Mouse (Mus musculus) spleen, adult 2 months (tissue): ENCODE data around the gene Ucp2. TPM values are rescaled to one million over a fixed set of nuclear protein-coding genes. Genes with fewer than 3 reads are reported as not detected.
A peak's percentile ranks its signal among the peaks of the same experiment; 100 is the strongest.

Experiments used
- DNase-seq, 2 experiments: peaks; one replicate each; pipeline versions ENCODE4 v3.0.0 to v3.0.0-alpha.2; 2012 to 2021; ENCODE audit warnings: low spot score in 2 of 2, low read depth in 1 of 2
- H3K27ac ChIP-seq: fragments of 200-500 bp; 2 replicates; pipeline ENCODE4 v1.5.1; 2012; ENCODE audit warnings: low read length, inconsistent platforms; ENCODE audit not compliant: insufficient read depth
- H3K27me3 ChIP-seq: fragments of 200-500 bp; 2 replicates; pipeline ENCODE4 v1.6.1; 2012; ENCODE audit warnings: mild to moderate bottlenecking, moderate library complexity, low read length, inconsistent platforms; ENCODE audit not compliant: control insufficient read depth, insufficient read depth
- H3K36me3 ChIP-seq: fragments of 200-500 bp; 2 replicates; pipeline ENCODE4 v1.6.1; 2012; ENCODE audit warnings: mild to moderate bottlenecking, low read length, inconsistent platforms; ENCODE audit not compliant: control insufficient read depth, insufficient read depth
- H3K4me1 ChIP-seq: fragments of 200-500 bp; 2 replicates; pipeline ENCODE4 v1.6.1; 2011; ENCODE audit warnings: inconsistent platforms; ENCODE audit not compliant: control insufficient read depth, insufficient read depth, insufficient read length
- H3K4me3 ChIP-seq: fragments of 200-500 bp; 2 replicates; pipeline ENCODE4 v1.5.1; 2011; ENCODE audit warnings: mild to moderate bottlenecking, inconsistent platforms; ENCODE audit not compliant: insufficient read depth, insufficient read length; ENCODE audit errors: extremely low read depth
- CTCF ChIP-seq: fragments of 200-500 bp; IDR thresholded peaks from 2 replicates; pipeline ENCODE4 v1.5.1; 2011; ENCODE audit warnings: mild to moderate bottlenecking, inconsistent platforms; ENCODE audit not compliant: insufficient read depth, insufficient read length, insufficient replicate concordance; ENCODE audit errors: extremely low read depth
- POLR2A ChIP-seq: fragments of 200-500 bp; IDR thresholded peaks from 2 replicates; pipeline ENCODE4 v1.6.1; 2011; ENCODE audit warnings: low read depth, low read length, inconsistent platforms
- WGBS: fragments of 180-500 bp; shearing (Covaris S2); methylation state at CpG from one replicate; pipeline ENCODE4 v1.1.7; 2018; 5-methylcytosine and 5-hydroxymethylcytosine counted together
- polyA plus RNA-seq: library from polyadenylated mRNA; depleted of rRNA; stranded (reverse); fragments of >200 nt; gene quantifications from 2 replicates; pipeline ENCODE4 v1.2.3, GENCODE M21; 2012

Gene Ucp2
- polyA plus RNA-seq, 1 experiment = 991 TPM

DNA sequence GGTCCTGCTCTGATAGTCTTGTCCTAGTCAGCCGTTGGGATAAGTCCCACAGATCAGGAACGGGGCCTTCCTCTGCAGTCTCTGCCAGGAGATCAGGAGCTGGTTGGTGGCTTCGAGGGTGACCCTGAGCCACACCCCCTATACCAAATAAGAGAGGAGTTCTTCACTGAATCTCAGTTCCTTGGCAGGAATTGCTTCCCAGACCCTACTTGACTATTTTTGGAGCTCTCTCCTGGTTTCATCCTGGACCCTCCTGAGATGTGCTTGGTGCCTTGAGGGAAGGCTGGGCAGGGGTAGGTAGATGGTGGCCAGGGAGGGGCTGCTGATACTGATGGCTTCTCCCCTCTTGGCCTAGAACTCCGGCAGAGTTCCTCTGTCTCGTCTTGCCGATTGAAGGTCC lies 3.2 kb downstream of the Ucp2 start:
- Histone ChIP-seq H3K4me1 (peaks cover 19% of the 10 kb centered on the region), H3K27ac (peak overlapping the region; percentile 94), H3K27me3 (no peaks in the 10 kb centered on the region), H3K4me3 (peak overlapping the region; percentile 56), H3K36me3 (peaks cover 46% of the 10 kb centered on the region)
- no peak for DNase-seq
- WGBS = 60% methylated on average over 6 of the region's 6 CpGs
- TF ChIP-seq POLR2A = no peak
- no peak for TF ChIP-seq CTCF

DNA sequence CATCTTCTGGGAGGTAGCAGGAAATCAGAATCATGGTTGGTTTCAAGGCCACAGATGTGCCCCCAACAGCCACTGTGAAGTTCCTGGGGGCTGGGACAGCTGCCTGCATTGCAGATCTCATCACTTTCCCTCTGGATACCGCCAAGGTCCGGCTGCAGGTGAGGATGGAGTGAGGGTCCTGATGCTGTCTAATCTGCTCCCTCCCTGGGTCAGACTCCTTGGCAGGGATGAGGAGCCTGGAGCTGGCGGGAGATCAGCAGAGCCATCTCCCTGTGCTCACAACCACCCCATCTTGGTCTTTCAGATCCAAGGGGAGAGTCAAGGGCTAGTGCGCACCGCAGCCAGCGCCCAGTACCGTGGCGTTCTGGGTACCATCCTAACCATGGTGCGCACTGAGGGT lies 3.7 kb downstream of the Ucp2 start:
- TF ChIP-seq CTCF (no peak), POLR2A (no peak)
- H3K36me3 ChIP-seq = peaks cover 46% of the 10 kb centered on the region
- no peaks in the 10 kb centered on the region for H3K27me3 ChIP-seq
- no peak for DNase-seq
- H3K4me3 ChIP-seq = no peak overlapping the region
- H3K4me1 ChIP-seq = peaks cover 19% of the 10 kb centered on the region
- 96% methylated on average over 9 of the region's 9 CpGs for WGBS
- peak overlapping the region; percentile 94 for H3K27ac ChIP-seq

DNA sequence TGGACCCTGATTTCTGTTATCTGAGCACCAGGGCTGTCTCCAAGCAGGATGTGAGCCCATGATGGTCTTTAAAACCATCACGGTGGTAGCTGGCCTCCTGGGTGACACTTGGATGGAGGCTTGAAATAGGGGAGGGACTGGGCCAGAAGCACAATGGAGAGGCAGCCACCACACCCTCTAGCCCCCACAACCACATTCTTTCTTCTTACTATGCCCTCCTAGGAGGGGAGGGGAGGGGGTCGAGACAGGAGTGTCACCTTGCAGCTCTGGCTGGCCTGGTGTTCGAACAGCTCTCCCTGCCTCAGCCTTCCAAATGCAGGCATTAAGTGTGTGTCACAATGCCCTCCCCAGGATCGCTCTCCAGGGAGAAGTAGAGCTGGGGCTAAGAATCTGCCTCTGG lies 4.3 kb downstream of the Ucp2 start:
- Histone ChIP-seq H3K27me3 (no peaks in the 10 kb centered on the region), H3K36me3 (peaks cover 46% of the 10 kb centered on the region), H3K4me1 (peaks cover 20% of the 10 kb centered on the region), H3K4me3 (no peak overlapping the region), H3K27ac (peak overlapping the region; percentile 94)
- 76% methylated on average over 4 of the region's 4 CpGs for WGBS
- TF ChIP-seq POLR2A = no peak
- no peak for DNase-seq

DNA sequence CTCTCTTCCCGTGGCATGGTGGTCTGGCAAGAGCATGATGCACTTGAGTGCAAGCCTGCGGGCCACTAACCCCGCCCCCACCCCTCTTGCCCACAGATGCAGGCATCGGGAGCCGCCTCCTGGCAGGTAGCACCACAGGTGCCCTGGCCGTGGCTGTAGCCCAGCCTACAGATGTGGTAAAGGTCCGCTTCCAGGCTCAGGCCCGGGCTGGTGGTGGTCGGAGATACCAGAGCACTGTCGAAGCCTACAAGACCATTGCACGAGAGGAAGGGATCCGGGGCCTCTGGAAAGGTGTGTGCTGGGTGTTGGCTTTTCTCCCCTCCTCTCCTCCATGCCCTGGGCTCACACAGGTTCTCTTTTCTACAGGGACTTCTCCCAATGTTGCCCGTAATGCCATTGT lies 4.8 kb downstream of the Ucp2 start:
- no peak overlapping the region for H3K27ac ChIP-seq

DNA sequence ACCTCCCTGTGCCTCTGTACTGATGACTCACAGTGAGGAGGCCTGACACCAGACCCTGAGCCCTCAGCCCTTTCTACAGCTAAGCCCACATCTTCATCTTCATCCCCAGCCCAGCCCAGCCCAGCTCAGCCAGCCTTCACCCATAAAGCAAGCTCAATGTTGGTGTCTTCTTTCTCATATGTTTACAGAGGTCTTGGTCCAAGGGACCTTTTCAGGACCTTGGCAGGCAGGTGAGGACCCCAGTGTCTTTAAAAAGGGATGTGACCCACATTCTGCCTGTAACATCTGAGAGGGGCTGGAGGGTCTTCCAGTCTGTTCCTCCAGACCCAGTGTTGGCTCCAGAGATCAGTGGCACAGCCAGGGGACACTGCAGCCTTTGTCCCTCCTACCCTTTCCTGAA lies 6.3 kb downstream of the Ucp2 start:
- no peak for TF ChIP-seq CTCF
- no peak for TF ChIP-seq POLR2A
- Histone ChIP-seq H3K4me3 (no peak overlapping the region), H3K27ac (no peak overlapping the region), H3K4me1 (peaks cover 40% of the 10 kb centered on the region), H3K36me3 (peaks cover 44% of the 10 kb centered on the region), H3K27me3 (no peaks in the 10 kb centered on the region)
- DNase-seq = no peak

More for the DNA sequence above, 4.8 kb downstream of the Ucp2 start:
- Histone ChIP-seq H3K4me1 (peaks cover 26% of the 10 kb centered on the region), H3K4me3 (no peak overlapping the region), H3K36me3 (peaks cover 46% of the 10 kb centered on the region), H3K27me3 (no peaks in the 10 kb centered on the region)
- TF ChIP-seq POLR2A (no peak), CTCF (no peak)
- WGBS = 89% methylated on average over 13 of the region's 13 CpGs
- DNase-seq = no peak

DNA sequence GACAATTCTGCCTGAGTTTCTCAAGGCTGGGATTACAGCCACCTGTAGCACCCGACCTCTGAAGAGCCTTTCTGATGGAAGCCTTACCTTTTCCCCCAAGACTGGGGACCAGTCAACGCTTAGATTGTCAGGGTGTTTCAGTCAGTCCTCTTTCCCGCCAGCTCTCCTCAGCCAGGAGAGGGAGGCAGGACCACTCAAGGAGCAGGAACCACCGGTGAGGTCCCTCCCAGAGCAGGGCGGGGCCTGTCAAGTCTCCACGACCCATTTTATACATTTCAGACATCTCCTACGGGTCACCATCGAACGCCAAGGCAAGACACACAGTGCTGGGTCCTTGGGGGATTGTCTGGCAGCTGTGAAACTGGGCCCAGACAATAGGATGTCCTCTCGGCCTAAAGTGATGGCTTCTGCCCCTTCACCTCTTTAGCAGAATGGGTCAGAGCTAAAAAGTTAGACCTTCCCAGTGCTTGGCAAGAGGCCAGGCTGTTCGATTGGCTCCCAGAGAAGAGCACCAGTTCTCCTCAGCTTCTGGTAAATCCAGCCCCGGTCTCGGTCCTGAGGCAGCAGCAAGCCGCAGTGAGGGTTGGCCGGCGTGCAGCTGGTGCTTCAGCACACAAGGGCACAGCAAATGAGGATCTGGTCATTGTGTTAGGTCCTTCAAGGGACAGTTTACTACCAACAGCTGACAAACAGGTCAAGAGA lies 7.3 kb downstream of the Ucp2 start:
- H3K4me1 ChIP-seq = peaks cover 44% of the 10 kb centered on the region
- H3K27ac ChIP-seq = peak overlapping the region; percentile 42
- TF ChIP-seq CTCF = no peak
- H3K27me3 ChIP-seq = no peaks in the 10 kb centered on the region
- H3K4me3 ChIP-seq = no peak overlapping the region
- H3K36me3 ChIP-seq = peaks cover 40% of the 10 kb centered on the region
- WGBS = 48% methylated on average over 16 of the region's 16 CpGs
- no peak for DNase-seq

DNA sequence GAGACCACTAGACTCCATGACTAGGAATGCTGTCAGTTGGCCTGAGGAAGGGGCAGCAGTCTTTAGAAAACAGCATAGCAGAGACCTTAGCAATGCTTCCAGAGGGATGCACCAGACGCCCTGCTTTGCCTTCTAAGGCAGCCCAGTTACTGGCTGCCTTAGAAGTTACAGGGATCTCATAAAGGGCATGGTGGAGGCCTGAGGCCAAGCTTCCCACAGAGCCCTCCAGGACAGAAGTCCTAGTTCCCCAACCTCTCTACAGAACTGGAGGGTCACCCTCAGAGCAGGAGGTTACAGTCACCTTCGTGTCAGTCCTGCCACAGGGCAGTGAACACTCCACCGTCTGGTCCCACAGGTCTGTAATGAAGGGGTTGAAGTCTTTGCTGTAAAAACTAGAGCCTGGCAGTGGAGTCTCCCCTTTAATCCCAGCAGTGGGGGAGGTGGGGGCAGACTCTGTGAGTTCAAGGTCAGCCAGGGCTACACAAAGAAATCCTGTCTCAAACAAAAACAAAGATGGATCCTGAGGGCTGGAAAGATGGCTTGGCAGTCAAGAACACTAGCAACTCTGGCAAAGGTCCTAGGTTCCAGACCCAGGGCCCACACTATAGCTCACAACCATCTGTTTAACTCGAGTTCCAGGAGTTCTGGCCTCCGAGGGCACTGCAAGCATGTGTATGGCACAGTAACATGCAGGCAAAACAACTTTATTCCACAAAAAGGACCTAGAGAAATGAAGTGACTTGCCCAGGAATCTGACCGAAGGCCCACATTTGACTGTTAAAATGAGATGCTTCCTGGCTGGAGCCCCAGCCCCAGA lies 8.1 kb downstream of the Ucp2 start:
- TF ChIP-seq CTCF (no peak), POLR2A (no peak; the same call in 1 of the 2 replicates)
- H3K36me3 ChIP-seq = peaks cover 39% of the 10 kb centered on the region
- no peak overlapping the region for H3K4me3 ChIP-seq
- H3K27me3 ChIP-seq = no peaks in the 10 kb centered on the region
- no peak for DNase-seq
- H3K4me1 ChIP-seq = peaks cover 42% of the 10 kb centered on the region
- WGBS = 50% methylated on average over 6 of the region's 6 CpGs
- peak overlapping the region; percentile 42 for H3K27ac ChIP-seq
